Comparison of ENCODE assay signal across 8 mouse cellular contexts in genomic region chr4:53384761-53385160, GRCm38 (mm10). TPM values are rescaled to one million over a fixed set of nuclear protein-coding genes. Genes with fewer than 3 reads are reported as not detected.
DNase-seq lines count a peak whose midpoint lies in the region; ATAC-seq and TF ChIP-seq lines count a peak whose summit lies in the region.

No protein-coding gene starts in this region.

- H3K36me3 ChIP-seq in MEL (ENCODE audit: control insufficient read depth in 1 of 2, insufficient read depth in 2 of 2, low read length in 2 of 2): peaks cover 0 to 14% of the 10 kb centered on the region in 2 experiments; a peak in 2 of 4 replicates
- no peaks in the 10 kb centered on the region for H3K36me3 ChIP-seq in lung, embryonic 15.5 days

- DNase-seq in MEL (ENCODE audit: low read depth, low spot score): peak; percentile 92
- DNase-seq in cerebellum, adult 8-10 months: peak; percentile 83
- peak; percentile 80 for DNase-seq in forelimb bud, embryonic 11.5 days (ENCODE audit: low read depth, low spot score)
- DNase-seq in layer of hippocampus, adult 8-10 months (ENCODE audit: low spot score in 2 of 2): peak; percentile 67 to 81
- DNase-seq in ovary, postnatal 10 days (ENCODE audit: low spot score): peak; percentile 38
- peak; percentile 71 for DNase-seq in thymus, postnatal 0 days (ENCODE audit: low spot score)

- H3K4me2 ChIP-seq in lung, embryonic 15.5 days: peak overlapping the region; percentile 13

- H3K9me3 ChIP-seq in MEL (replicated peaks; ENCODE audit: insufficient read depth, low read length): no peaks in the 10 kb centered on the region
- H3K9me3 ChIP-seq in lung, embryonic 15.5 days: no peaks in the 10 kb centered on the region

- TF ChIP-seq POLR2A in MEL (IDR thresholded peaks at IDR 0.05; ENCODE audit: control insufficient read depth in 1 of 2, insufficient read depth in 1 of 2, low read depth in 1 of 2, low read length in 2 of 2, poor library complexity in 1 of 2): no peak

- peak; percentile 64 to 95 (median 81) for TF ChIP-seq CTCF in MEL (IDR thresholded peaks at IDR 0.05 in 2 of 3, conservative IDR thresholded peaks at IDR 0.05 in 1 of 3; ENCODE audit: control insufficient read depth in 1 of 3, insufficient read depth in 1 of 3, low read depth in 2 of 3, low read length in 3 of 3, poor library complexity in 1 of 3, severe bottlenecking in 1 of 3)

- TF ChIP-seq EP300 in MEL (IDR thresholded peaks at IDR 0.05; ENCODE audit: low read depth in 1 of 2, low read length in 2 of 2): no peak

- H3K4me1 ChIP-seq in MEL (ENCODE audit: control insufficient read depth in 1 of 2, insufficient read depth in 2 of 2, low read length in 2 of 2): peaks cover 9 to 15% of the 10 kb centered on the region in 2 experiments
- 0 out of 2 replicates have a peak, but pooled peaks cover 4% of the 10 kb centered on the region for H3K4me1 ChIP-seq in lung, embryonic 15.5 days

- H3K9ac ChIP-seq in MEL (ENCODE audit: control insufficient read depth, low read depth, low read length, poor library complexity, severe bottlenecking): peak overlapping the region; percentile 33
- H3K9ac ChIP-seq in lung, embryonic 15.5 days: no peak overlapping the region

- peak overlapping the region; percentile 93 for H3K27ac ChIP-seq in MEL (ENCODE audit: control insufficient read depth, low read depth, low read length)
- H3K27ac ChIP-seq in lung, embryonic 15.5 days: no peak overlapping the region

- peak overlapping the region in 1 of 2 experiments; percentile 16; a peak in 1 of 4 replicates for H3K4me3 ChIP-seq in MEL (ENCODE audit: control insufficient read depth in 1 of 2, insufficient read depth in 1 of 2, low read depth in 2 of 2, low read length in 2 of 2)
- H3K4me3 ChIP-seq in lung, embryonic 15.5 days: no peak overlapping the region

- ATAC-seq in hematopoietic stem cell, adult 5-6 weeks (replicated peaks in 1 of 2; ENCODE audit: insufficient read depth in 1 of 2, low FRiP score in 2 of 2, low TSS enrichment in 1 of 2, low read depth in 1 of 2, poor library complexity in 2 of 2, severe bottlenecking in 2 of 2): peak; percentile 67 to 80
- peak; percentile 65 for ATAC-seq in lung, embryonic 15.5 days (ENCODE audit: borderline replicate concordance, extremely low read depth, low FRiP score, low TSS enrichment)

- TF ChIP-seq RAD21 in MEL (IDR thresholded peaks at IDR 0.05; ENCODE audit: low read depth, low read length): peak; percentile 92

- no peaks in the 10 kb centered on the region for H3K79me2 ChIP-seq in MEL (ENCODE audit: control insufficient read depth, insufficient read depth, low read length, poor library complexity)

- 11% methylated on average over 6 of the region's 6 CpGs for WGBS in lung, embryonic 15.5 days

- no peaks in the 10 kb centered on the region for H3K27me3 ChIP-seq in MEL (ENCODE audit: control insufficient read depth in 1 of 2, insufficient read depth in 2 of 2, low read length in 2 of 2)
- no peaks in the 10 kb centered on the region for H3K27me3 ChIP-seq in lung, embryonic 15.5 days

TF ChIP-seq in MEL, 35 proteins besides CTCF, POLR2A, EP300 and RAD21:
- TF ChIP-seq ZC3H11A (IDR thresholded peaks at IDR 0.05; ENCODE audit: low read depth, low read length): peak; percentile 96
- no peak for TF ChIP-seq CHD1 (IDR thresholded peaks at IDR 0.05; ENCODE audit: low read depth, low read length)
- TF ChIP-seq SIN3A (IDR thresholded peaks at IDR 0.05; ENCODE audit: low read length): peak; percentile 79
- no peak for TF ChIP-seq MYB (IDR thresholded peaks at IDR 0.05; ENCODE audit: low read depth, low read length)
- no peak for TF ChIP-seq USF2 (IDR thresholded peaks at IDR 0.05; ENCODE audit: borderline replicate concordance in 1 of 2, insufficient read depth in 1 of 2, low read depth in 1 of 2, low read length in 2 of 2)
- TF ChIP-seq GATA1 (IDR thresholded peaks at IDR 0.05; ENCODE audit: low read depth, low read length): no peak
- TF ChIP-seq ZMIZ1 (IDR thresholded peaks at IDR 0.05; ENCODE audit: low read depth, low read length): no peak
- no peak for TF ChIP-seq ZKSCAN1 (IDR thresholded peaks at IDR 0.05; ENCODE audit: low read depth, low read length)
- TF ChIP-seq RCOR1 (IDR thresholded peaks at IDR 0.05; ENCODE audit: low read depth, low read length): no peak
- TF ChIP-seq MYC (IDR thresholded peaks at IDR 0.05; ENCODE audit: low read depth, low read length): 0 out of 2 replicates have a peak, but pooled peaks have one; percentile 51
- TF ChIP-seq NRF1 (IDR thresholded peaks at IDR 0.05; ENCODE audit: insufficient read depth, low read depth, low read length, poor library complexity, severe bottlenecking): peak; percentile 67
- 0 out of 2 replicates have a peak, but pooled peaks have one; percentile 44 for TF ChIP-seq TBP (IDR thresholded peaks at IDR 0.05; ENCODE audit: low read depth, low read length)
- no peak for TF ChIP-seq MEF2A (IDR thresholded peaks at IDR 0.05; ENCODE audit: extremely low read depth, insufficient replicate concordance, low read depth, low read length, poor library complexity, severe bottlenecking)
- TF ChIP-seq TAL1 (IDR thresholded peaks at IDR 0.05; ENCODE audit: low read length): no peak
- 0 out of 2 replicates have a peak, but pooled peaks have one; percentile 11 for TF ChIP-seq ZNF384 (IDR thresholded peaks at IDR 0.05; ENCODE audit: low read depth, low read length)
- TF ChIP-seq GABPA (IDR thresholded peaks at IDR 0.05; ENCODE audit: low read depth, low read length): no peak
- TF ChIP-seq BHLHE40 (IDR thresholded peaks at IDR 0.05; ENCODE audit: borderline replicate concordance, low read depth, low read length): no peak
- TF ChIP-seq UBTF (IDR thresholded peaks at IDR 0.05; ENCODE audit: borderline replicate concordance, insufficient read depth, low read depth, low read length): no peak
- TF ChIP-seq MXI1 (IDR thresholded peaks at IDR 0.05; ENCODE audit: low read depth, low read length): peak; percentile 65
- no peak for TF ChIP-seq KAT2A (conservative IDR thresholded peaks at IDR 0.05; ENCODE audit: low read depth, low read length)
- no peak for TF ChIP-seq HCFC1 (IDR thresholded peaks at IDR 0.05; ENCODE audit: low read depth, low read length)
- TF ChIP-seq SMC3 (IDR thresholded peaks at IDR 0.05; ENCODE audit: low read depth, low read length): peak; percentile 98
- TF ChIP-seq E2F4 (IDR thresholded peaks at IDR 0.05; ENCODE audit: borderline replicate concordance, low read depth, low read length): no peak
- TF ChIP-seq TCF12 (IDR thresholded peaks at IDR 0.05; ENCODE audit: low read depth, low read length): no peak
- no peak for TF ChIP-seq MAX (IDR thresholded peaks at IDR 0.05; ENCODE audit: low read length)
- TF ChIP-seq ETS1 (IDR thresholded peaks at IDR 0.05; ENCODE audit: low read depth, low read length): 0 out of 2 replicates have a peak, but pooled peaks have one; percentile 10
- no peak for TF ChIP-seq POLR2AphosphoS5 (IDR thresholded peaks at IDR 0.05; ENCODE audit: borderline replicate concordance, low read depth, low read length)
- TF ChIP-seq NELFE (IDR thresholded peaks at IDR 0.05; ENCODE audit: low read depth, low read length): no peak
- no peak for TF ChIP-seq MAZ (IDR thresholded peaks at IDR 0.05; ENCODE audit: low read depth, low read length)
- TF ChIP-seq ELF1 (IDR thresholded peaks at IDR 0.05; ENCODE audit: low read depth, low read length): no peak
- TF ChIP-seq POLR2AphosphoS2 (IDR thresholded peaks at IDR 0.05; ENCODE audit: low read length): no peak
- TF ChIP-seq MAFK (IDR thresholded peaks at IDR 0.05; ENCODE audit: borderline replicate concordance, low read depth, low read length): no peak
- no peak for TF ChIP-seq JUND (IDR thresholded peaks at IDR 0.05; ENCODE audit: low read depth, low read length)
- TF ChIP-seq USF1 (IDR thresholded peaks at IDR 0.05; ENCODE audit: low read depth, low read length): no peak
- no peak for TF ChIP-seq CHD2 (IDR thresholded peaks at IDR 0.05; ENCODE audit: low read length)

RNA-seq across cellular contexts. Expression of gene Slc44a1, which starts 55.5 kb away (rescaled TPM):
- 9.2 and 9.6 TPM in 2 replicates for total RNA-seq in MEL (2012; rRNA removed)
- 10 to 100 TPM in 1 of 2 experiments, not detected in 1; 10.6 TPM for polyA plus RNA-seq in MEL (2012; ENCODE audit: insufficient read depth in 1 of 2, insufficient read length in 2 of 2, low read depth in 1 of 2, low replicate concordance in 2 of 2, missing spikeins in 1 of 2)
- 10.5 and 11.2 TPM in 2 replicates for total RNA-seq in hematopoietic stem cell, adult 5-6 weeks (2017)
- 100 to 1,000 TPM in 1 of 4 experiments, 10 to 100 TPM in 3; 79.1 to 102 (median 92.1) TPM for total RNA-seq in layer of hippocampus, adult 8-10 months (2022)
- polyA plus RNA-seq in lung, embryonic 15.5 days (2015; fragmentation: Nextera tagmentation; extraction: Ambion mirVana): 39.1 and 40.9 TPM in 2 replicates
- 9.5 and 9.6 TPM in 2 replicates for polyA plus RNA-seq in thymus, postnatal 0 days (2015; fragmentation: Nextera tagmentation; extraction: Ambion mirVana)

Comparison
In these comparisons a context has a peak if more than half of its experiments do, and no peak if none do; other contexts are left out.
1. DNase-seq: peak in every context shown above with its lines; median percentile 92 in MEL; 83 in cerebellum, adult 8-10 months; 80 in forelimb bud, embryonic 11.5 days; 74 in layer of hippocampus, adult 8-10 months; 71 in thymus, postnatal 0 days; 38 in ovary, postnatal 10 days.